Comparison of ENCODE assay signal across 8 mouse cellular contexts in genomic region chr17:64575240-64575639, GRCm38 (mm10). TPM values are rescaled to one million over a fixed set of nuclear protein-coding genes. Genes with fewer than 3 reads are reported as not detected.
DNase-seq lines count a peak whose midpoint lies in the region; ATAC-seq and TF ChIP-seq lines count a peak whose summit lies in the region.

No protein-coding gene starts in this region.

- 81% methylated on average over 6 of the region's 6 CpGs for WGBS in midbrain, postnatal 0 days
- 82% methylated on average over 6 of the region's 6 CpGs for WGBS in midbrain, embryonic 16.5 days

- no peak overlapping the region for H3K4me2 ChIP-seq in midbrain, postnatal 0 days (ENCODE audit: low read depth, low read length, poor library complexity, severe bottlenecking)
- no peak overlapping the region for H3K4me2 ChIP-seq in midbrain, embryonic 16.5 days (ENCODE audit: low read length)

- no peak for DNase-seq in midbrain, postnatal 0 days (ENCODE audit: low spot score)
- no peak for DNase-seq in brain, embryonic 14.5 days (ENCODE audit: low read depth)
- DNase-seq in thymus, postnatal 4 days: peak; percentile 67
- no peak for DNase-seq in right cerebral cortex, adult 18-20 months
- no peak for DNase-seq in neural tube, embryonic 10.5 days (ENCODE audit: extremely low spot score, low spot score)
- no peak for DNase-seq in yolk sac, embryonic 10.5 days (ENCODE audit: low spot score)

- H3K9me3 ChIP-seq in midbrain, postnatal 0 days (ENCODE audit: low read length): no peaks in the 10 kb centered on the region
- H3K9me3 ChIP-seq in midbrain, embryonic 16.5 days (replicated peaks; ENCODE audit: control insufficient read depth, low read length, poor library complexity, severe bottlenecking): no peaks in the 10 kb centered on the region

- H3K27ac ChIP-seq in midbrain, postnatal 0 days (ENCODE audit: low read depth, low read length): no peak overlapping the region
- H3K27ac ChIP-seq in midbrain, embryonic 16.5 days (ENCODE audit: low read length): no peak overlapping the region

- H3K4me3 ChIP-seq in midbrain, postnatal 0 days (ENCODE audit: low read depth, low read length): no peak overlapping the region
- H3K4me3 ChIP-seq in midbrain, embryonic 16.5 days (ENCODE audit: low read depth, low read length): no peak overlapping the region

- no peak overlapping the region for H3K9ac ChIP-seq in midbrain, postnatal 0 days (replicated peaks; ENCODE audit: low read length, poor library complexity, severe bottlenecking)
- no peak overlapping the region for H3K9ac ChIP-seq in midbrain, embryonic 16.5 days (ENCODE audit: low read depth, low read length)

- no peaks in the 10 kb centered on the region for H3K4me1 ChIP-seq in midbrain, postnatal 0 days (ENCODE audit: insufficient read depth, low read length)
- no peaks in the 10 kb centered on the region; the same call in 1 of the 2 replicates for H3K4me1 ChIP-seq in midbrain, embryonic 16.5 days (ENCODE audit: control insufficient read depth, insufficient read depth, low read length)

- no peaks in the 10 kb centered on the region for H3K27me3 ChIP-seq in midbrain, postnatal 0 days (ENCODE audit: insufficient read depth, low read length)
- H3K27me3 ChIP-seq in midbrain, embryonic 16.5 days (ENCODE audit: control insufficient read depth, insufficient read depth, low read depth, low read length): no peaks in the 10 kb centered on the region

- H3K36me3 ChIP-seq in midbrain, postnatal 0 days (ENCODE audit: insufficient read depth, low read length): no peaks in the 10 kb centered on the region
- H3K36me3 ChIP-seq in midbrain, embryonic 16.5 days (ENCODE audit: control insufficient read depth, insufficient read depth, low read length): no peaks in the 10 kb centered on the region

- TF ChIP-seq CTCF in midbrain, postnatal 0 days (IDR thresholded peaks at IDR 0.05): peak; percentile 32; the same call in 1 of the 2 replicates
- TF ChIP-seq CTCF in brain, embryonic 14.5 days (IDR thresholded peaks at IDR 0.05; ENCODE audit: borderline replicate concordance, extremely low read depth, insufficient read depth, insufficient read length): peak; percentile 40; the same call in 1 of the 2 replicates

- TF ChIP-seq POLR2A in brain, embryonic 14.5 days (IDR thresholded peaks at IDR 0.05; ENCODE audit: borderline replicate concordance, extremely low read depth, insufficient read depth, insufficient read length, poor library complexity, severe bottlenecking): no peak

- no peak for ATAC-seq in midbrain, postnatal 0 days (ENCODE audit: low FRiP score)
- ATAC-seq in midbrain, embryonic 16.5 days: no peak
- ATAC-seq in megakaryocyte, adult 5-6 weeks (ENCODE audit: poor library complexity, severe bottlenecking): peak; percentile 68

RNA-seq across cellular contexts. Expression of gene Man2a1, which starts 25.3 kb away (rescaled TPM):
- 19.0 and 28.8 TPM in 2 replicates for total RNA-seq in midbrain, postnatal 0 days (2014; rRNA removed)
- polyA plus RNA-seq in midbrain, postnatal 0 days (2015; fragmentation: Nextera tagmentation; extraction: Ambion mirVana): 2.6 and 3.2 TPM in 2 replicates
- 5.3 and 6.6 TPM in 2 replicates for polyA plus RNA-seq in midbrain, embryonic 16.5 days (2015; fragmentation: Nextera tagmentation; extraction: Ambion mirVana)
- polyA plus RNA-seq in brain, embryonic 14.5 days (2012; rRNA removed): 8.6 and 16.6 TPM in 2 replicates
- total RNA-seq in megakaryocyte, adult 5-6 weeks (2015): 37.3 and 39.2 TPM in 2 replicates
- total RNA-seq in megakaryocyte, adult 5-6 weeks (2017): 38.3 and 48.0 TPM in 2 replicates
